Mouse (Mus musculus): ENCODE measurements around the gene Rlim. TPM values are rescaled to one million over a fixed set of nuclear protein-coding genes. Genes with fewer than 3 reads are reported as not detected.

Rlim gene
- total RNA-seq, 2 experiments from 2014 or later, result 19.0 to 19.2 TPM

Other genes starting within 250 kb of the Rlim start
- gene Slc16a2, start 159.3 kb downstream of the Rlim start, total RNA-seq (2021), result 1 to 10 TPM; 4.9 to 7.2 TPM
- gene Nexmif, start 219.9 kb upstream of the Rlim start, total RNA-seq (2021), result under 1 TPM; 0.13 to 0.25 TPM

Data from gastrocnemius, postnatal 14 days (tissue).